Mouse (Mus musculus) lung, adult 2 months (tissue): Measurements from ENCODE around the gene Mcf2l.

Source experiments
- CTCF ChIP-seq: fragments of 200-500 bp; IDR thresholded peaks from 2 replicates; pipeline ENCODE4 v1.5.1; 2011; ENCODE audit warnings: mild to moderate bottlenecking, low read length, control low read depth; ENCODE audit not compliant: insufficient read depth
- POLR2A ChIP-seq: fragments of 200-500 bp; IDR thresholded peaks from 2 replicates; pipeline ENCODE4 v1.6.1; 2011; ENCODE audit warnings: low read depth, mild to moderate bottlenecking, control low read depth, low read length, borderline replicate concordance; ENCODE audit errors: extremely low read depth

DNA sequence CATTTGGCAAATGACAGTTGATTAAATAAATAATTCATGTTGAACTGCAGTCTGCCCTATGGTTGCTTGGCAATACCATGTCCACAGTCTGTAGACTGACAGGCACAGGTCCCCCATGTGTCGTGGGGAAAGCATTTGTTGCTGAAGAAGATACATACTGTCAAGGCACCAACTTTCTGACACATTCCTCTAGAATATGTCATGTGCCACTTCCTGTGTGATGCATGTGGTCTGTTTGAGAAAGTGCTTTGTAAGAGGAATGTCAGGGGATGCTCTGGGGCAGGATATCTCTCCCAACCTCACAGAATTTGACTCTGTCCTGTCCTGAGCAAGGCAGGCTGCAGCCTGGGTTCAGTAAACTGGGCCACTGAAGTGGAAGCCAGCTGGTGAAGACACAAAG is 44.2 kb upstream of the Mcf2l start:
- TF ChIP-seq CTCF (no peak), POLR2A (no peak)
